Comparison of ENCODE assay signal across 8 mouse cellular contexts in genomic region chr3:121261939-121262520, GRCm38 (mm10). TPM values are rescaled to one million over a fixed set of nuclear protein-coding genes. Genes with fewer than 3 reads are reported as not detected.
DNase-seq lines count a peak whose midpoint lies in the region; ATAC-seq and TF ChIP-seq lines count a peak whose summit lies in the region.

No protein-coding gene starts in this region.

- H3K27ac ChIP-seq in embryonic facial prominence, embryonic 14.5 days (replicated peaks; ENCODE audit: low read depth, low read length), result no peak overlapping the region
- no peak overlapping the region for H3K27ac ChIP-seq in intestine, embryonic 16.5 days (ENCODE audit: low read length)
- H3K27ac ChIP-seq in olfactory bulb, adult 2 months (ENCODE audit: insufficient read depth, low read depth, low read length), result no peak overlapping the region

- no peak for TF ChIP-seq POLR2A in lung, adult 2 months (IDR thresholded peaks at IDR 0.05; ENCODE audit: borderline replicate concordance, extremely low read depth, low read depth, low read length)
- TF ChIP-seq POLR2A in olfactory bulb, adult 2 months (IDR thresholded peaks at IDR 0.05; ENCODE audit: insufficient read depth, low read depth, low read length), result no peak

- no peaks in the 10 kb centered on the region for H3K9me3 ChIP-seq in embryonic facial prominence, embryonic 14.5 days (ENCODE audit: control insufficient read depth, low read length)
- no peaks in the 10 kb centered on the region for H3K9me3 ChIP-seq in intestine, embryonic 16.5 days (ENCODE audit: control insufficient read depth, low read length)

- H3K27me3 ChIP-seq in embryonic facial prominence, embryonic 14.5 days (replicated peaks; ENCODE audit: control insufficient read depth, insufficient read depth, low read length), result peaks cover 58% of the 10 kb centered on the region
- H3K27me3 ChIP-seq in intestine, embryonic 16.5 days (replicated peaks; ENCODE audit: control insufficient read depth, insufficient read depth, low read length), result peaks cover 25% of the 10 kb centered on the region

- peak overlapping the region; percentile 99 for H3K4me2 ChIP-seq in embryonic facial prominence, embryonic 14.5 days (ENCODE audit: low read depth, low read length)
- peak overlapping the region; percentile 99 for H3K4me2 ChIP-seq in intestine, embryonic 16.5 days (ENCODE audit: low read depth, low read length)

- H3K4me1 ChIP-seq in lung, adult 2 months (ENCODE audit: control insufficient read depth, insufficient read depth, low read length), result no peaks in the 10 kb centered on the region
- H3K4me1 ChIP-seq in embryonic facial prominence, embryonic 14.5 days (ENCODE audit: control insufficient read depth, insufficient read depth, low read length), result peaks cover 9% of the 10 kb centered on the region; the same call in 1 of the 2 replicates
- H3K4me1 ChIP-seq in intestine, embryonic 16.5 days (ENCODE audit: control insufficient read depth, insufficient read depth, low read length), result peaks cover 8% of the 10 kb centered on the region
- H3K4me1 ChIP-seq in olfactory bulb, adult 2 months (ENCODE audit: control insufficient read depth, insufficient read depth, low read length), result 0 out of 2 replicates have a peak, but pooled peaks cover 5% of the 10 kb centered on the region

- H3K36me3 ChIP-seq in embryonic facial prominence, embryonic 14.5 days (ENCODE audit: control insufficient read depth, insufficient read depth, low read length), result no peaks in the 10 kb centered on the region
- H3K36me3 ChIP-seq in intestine, embryonic 16.5 days (ENCODE audit: control insufficient read depth, insufficient read depth, low read length), result no peaks in the 10 kb centered on the region

- TF ChIP-seq CTCF in lung, adult 2 months (IDR thresholded peaks at IDR 0.05; ENCODE audit: insufficient read depth, low read length), result no peak
- no peak for TF ChIP-seq CTCF in olfactory bulb, adult 2 months (IDR thresholded peaks at IDR 0.05; ENCODE audit: insufficient read depth, low read depth, low read length)

- H3K4me3 ChIP-seq in lung, adult 2 months (replicated peaks; ENCODE audit: extremely low read depth, low read depth, low read length), result peak overlapping the region; percentile 56
- peak overlapping the region; percentile 66 for H3K4me3 ChIP-seq in embryonic facial prominence, embryonic 14.5 days (ENCODE audit: low read depth, low read length)
- peak overlapping the region; percentile 75 for H3K4me3 ChIP-seq in intestine, embryonic 16.5 days (ENCODE audit: low read length)
- H3K4me3 ChIP-seq in olfactory bulb, adult 2 months (ENCODE audit: insufficient read depth, low read depth, low read length), result peak overlapping the region; percentile 88

- whole genome bisulfite sequencing in lung, adult 2 months, result 15% methylated on average over 21 of the region's 21 CpGs
- 17% methylated on average over 12 of the region's 21 CpGs for WGBS in embryonic facial prominence, embryonic 14.5 days
- WGBS in intestine, embryonic 16.5 days, result 11% methylated on average over 21 of the region's 21 CpGs
- WGBS in olfactory bulb, adult 2 months, result 15% methylated on average over 20 of the region's 21 CpGs

- no peak for DNase-seq in lung, adult 2 months
- DNase-seq in lung, postnatal 36 days, result no peak
- no peak for DNase-seq in embryonic facial prominence, embryonic 14.5 days (ENCODE audit: low spot score)
- no peak for DNase-seq in retina, embryonic 14.5 days (ENCODE audit: low spot score)
- no peak for DNase-seq in spleen, postnatal 36 days (ENCODE audit: low spot score in 2 of 2)

- H3K9ac ChIP-seq in embryonic facial prominence, embryonic 14.5 days (ENCODE audit: low read depth, low read length), result peak overlapping the region; percentile 75
- peak overlapping the region; percentile 71 for H3K9ac ChIP-seq in intestine, embryonic 16.5 days (ENCODE audit: low read depth, low read length)

- ATAC-seq in embryonic facial prominence, embryonic 14.5 days (ENCODE audit: low read depth), result no peak; the same call in 1 of the 2 replicates
- no peak for ATAC-seq in intestine, embryonic 16.5 days
- no peak for ATAC-seq in monocyte, adult 5-6 weeks (replicated peaks; ENCODE audit: insufficient number of reproducible peaks, low FRiP score, low TSS enrichment, poor library complexity, severe bottlenecking)

RNA-seq across cellular contexts. Expression of gene Tmem56, which starts 20.9 kb away (rescaled TPM):
- 2.3 TPM in 2 replicates for polyA plus RNA-seq in lung, adult 2 months (2012; rRNA removed)
- 1.6 and 3.0 TPM in 2 replicates for polyA plus RNA-seq in embryonic facial prominence, embryonic 14.5 days (2014; fragmentation: Nextera tagmentation; extraction: Ambion mirVana)
- polyA plus RNA-seq in intestine, embryonic 16.5 days (2015; fragmentation: Nextera tagmentation; extraction: Ambion mirVana), result 1.3 TPM in 2 replicates
- polyA plus RNA-seq in olfactory bulb, adult 2 months (2012; ENCODE audit: insufficient read depth, insufficient read length, low replicate concordance, missing spikeins), result not detected in 2 replicates
- total RNA-seq in monocyte, adult 5-6 weeks (2017), result 0.11 to 1.0 TPM in 2 of 3 replicates, not detected in the other

RNA-seq across cellular contexts. Expression of gene Alg14, which starts 29.5 kb away (rescaled TPM):
- polyA plus RNA-seq in lung, adult 2 months (2012; rRNA removed), result 19.6 and 24.5 TPM in 2 replicates
- 38.8 and 49.6 TPM in 2 replicates for polyA plus RNA-seq in embryonic facial prominence, embryonic 14.5 days (2014; fragmentation: Nextera tagmentation; extraction: Ambion mirVana)
- polyA plus RNA-seq in intestine, embryonic 16.5 days (2015; fragmentation: Nextera tagmentation; extraction: Ambion mirVana), result 39.5 and 41.3 TPM in 2 replicates
- polyA plus RNA-seq in olfactory bulb, adult 2 months (2012; ENCODE audit: insufficient read depth, insufficient read length, low replicate concordance, missing spikeins), result not detected in 2 replicates
- 4.5 to 9.3 TPM (median 6.5 TPM) in 3 replicates for total RNA-seq in monocyte, adult 5-6 weeks (2017)
